Mouse (Mus musculus) T-helper 2 cell (primary cell): ENCODE measurements around the gene Gcfc2.

ENCODE experiments used
- in situ Hi-C: fragments of 300-600 bp; cut with MboI, MseI; formaldehyde crosslinking; loops from one replicate; pipeline ENCODE4 v1.15.1; 2025; ENCODE audit warnings: high pct_unique_total_duplicates

Gcfc2 gene

DNA sequence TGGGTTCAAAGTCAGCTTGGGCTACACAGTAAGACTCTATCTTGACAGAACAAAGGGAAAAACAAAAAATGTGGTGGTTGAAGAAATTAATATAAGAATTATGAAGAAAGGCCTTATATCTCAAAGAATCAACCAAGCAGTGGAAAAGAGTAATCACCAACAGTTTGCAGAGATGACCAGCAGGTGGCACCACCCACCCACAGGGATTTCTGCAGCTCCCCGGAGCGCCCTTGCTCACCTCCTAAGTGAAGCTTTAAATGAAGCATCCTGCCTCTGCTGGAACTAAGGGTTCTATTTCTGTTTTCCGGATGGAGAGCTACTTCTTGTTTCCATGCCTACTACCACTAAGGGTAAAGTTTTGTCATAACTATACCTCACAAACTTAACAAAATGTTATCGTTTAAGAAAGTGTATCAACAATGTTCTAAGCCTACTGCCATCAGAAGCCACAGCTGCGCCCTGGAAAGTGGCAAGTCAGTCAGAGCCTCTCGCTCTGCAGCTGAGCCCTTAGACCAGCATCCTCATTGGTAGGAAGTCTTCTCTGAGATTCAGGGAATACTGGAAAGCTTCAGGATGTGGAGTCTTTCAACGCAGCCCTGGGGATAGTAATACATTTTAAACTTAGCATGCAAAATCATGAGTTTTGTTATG, 52.6 kb downstream of the Gcfc2 start:
- in situ Hi-C loops = no loop called here

DNA sequence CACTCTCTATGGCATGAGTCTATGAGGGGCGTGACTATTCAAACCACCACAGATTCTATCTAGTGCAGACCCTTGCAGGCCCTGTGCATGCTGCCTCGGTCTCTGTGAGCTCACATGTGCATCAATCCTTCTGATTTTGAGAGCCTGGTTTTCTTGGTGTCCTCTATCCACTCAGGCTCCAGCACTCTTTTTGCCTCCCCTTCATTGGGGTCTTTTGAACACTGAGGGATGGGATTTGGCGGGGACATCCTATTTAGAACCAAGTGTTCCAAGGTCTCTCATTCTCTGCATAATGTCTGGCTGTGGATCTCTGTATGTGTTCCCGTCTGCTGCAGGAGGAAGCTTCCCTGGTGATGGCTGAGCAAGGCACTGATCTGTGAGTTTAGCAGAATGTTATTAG, 55.8 kb downstream of the Gcfc2 start:
- in situ Hi-C loops = no loop called here

DNA sequence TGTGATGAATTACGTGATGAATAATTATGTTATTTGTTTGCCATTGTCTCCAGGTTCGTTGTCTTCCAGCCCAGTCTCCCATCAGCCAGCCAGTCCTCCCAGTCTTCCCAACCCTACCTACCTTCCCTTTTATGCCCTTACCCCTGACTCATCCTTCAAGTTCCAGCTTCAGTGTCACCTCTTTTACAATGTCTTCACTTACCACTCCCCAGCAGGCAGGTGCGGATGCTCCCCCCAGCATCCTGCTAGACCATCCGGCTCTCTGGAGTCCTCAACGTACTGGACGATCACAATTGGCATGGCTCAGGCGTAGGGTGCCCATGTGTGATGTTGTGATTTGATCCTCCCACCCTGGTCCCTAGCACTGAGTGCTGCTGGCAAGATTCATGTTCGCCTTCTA, 62.7 kb downstream of the Gcfc2 start:
- in situ Hi-C loops = loop anchor here (5.0 kb wide), 1 partner anchor 136 kb away; no protein-coding TSS in a partner anchor

DNA sequence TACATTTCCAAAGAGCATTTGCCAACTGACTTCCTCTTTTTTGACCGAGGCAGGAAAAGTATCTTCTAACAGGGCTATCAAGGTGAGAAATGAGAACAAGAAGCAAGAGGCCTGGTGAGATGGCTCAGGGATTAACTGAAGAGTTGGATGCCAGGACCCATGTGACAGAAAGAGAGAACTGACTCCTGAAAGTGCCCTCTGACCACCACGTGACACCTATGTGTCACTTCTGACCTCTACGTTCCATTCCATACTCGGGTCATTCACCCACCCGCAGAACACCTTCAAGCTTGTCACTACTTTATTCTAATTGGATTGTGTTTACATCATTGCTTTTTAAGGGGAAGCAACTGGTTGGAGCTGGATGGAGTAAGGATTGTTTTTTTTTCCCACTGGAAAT, 63.1 kb downstream of the Gcfc2 start:
- in situ Hi-C loops = loop anchor here (5.0 kb wide), 1 partner anchor 136 kb away; no protein-coding TSS in a partner anchor

DNA sequence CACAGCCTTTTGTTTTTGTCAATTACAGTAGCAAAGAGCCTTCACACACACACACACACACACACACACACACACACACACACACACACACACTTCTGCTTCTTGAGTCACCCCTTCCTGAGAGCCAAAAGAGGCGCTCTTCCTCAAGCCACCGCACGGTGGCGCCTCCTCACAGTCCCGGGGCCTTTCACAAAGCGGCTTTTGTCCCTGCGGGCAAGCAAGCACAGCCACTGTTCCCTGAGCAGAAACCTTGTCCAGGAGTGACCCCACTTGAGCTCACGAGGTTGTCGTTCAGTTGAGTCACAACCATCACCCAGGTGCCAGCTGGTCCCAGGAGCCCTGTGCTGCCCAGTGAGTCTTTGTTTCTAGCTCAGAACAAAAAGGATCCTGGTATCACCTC, 63.5 kb downstream of the Gcfc2 start:
- in situ Hi-C loops = loop anchor here (5.0 kb wide), 1 partner anchor 135 kb away; no protein-coding TSS in a partner anchor

DNA sequence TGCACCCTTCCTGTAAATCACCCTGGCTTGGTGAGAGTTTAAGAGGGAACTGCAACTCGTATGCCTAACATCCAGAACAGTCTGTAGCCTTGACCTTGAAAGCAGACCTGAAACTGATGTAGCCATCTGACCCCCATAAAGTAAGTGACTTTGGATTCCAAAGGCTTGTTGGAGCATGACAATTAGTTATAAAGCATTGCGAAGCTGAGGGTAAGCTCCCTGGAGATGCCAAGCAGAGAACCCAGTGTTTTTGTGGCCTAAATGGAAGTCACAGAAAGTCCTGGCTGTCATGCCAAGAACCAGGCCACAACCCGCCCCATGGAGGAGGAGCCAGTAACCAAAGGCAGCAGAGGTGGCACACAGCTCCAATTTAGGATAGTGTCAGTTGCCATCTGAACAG, 64.1 kb downstream of the Gcfc2 start:
- in situ Hi-C loops = loop anchor here (5.0 kb wide), 1 partner anchor 135 kb away; no protein-coding TSS in a partner anchor

DNA sequence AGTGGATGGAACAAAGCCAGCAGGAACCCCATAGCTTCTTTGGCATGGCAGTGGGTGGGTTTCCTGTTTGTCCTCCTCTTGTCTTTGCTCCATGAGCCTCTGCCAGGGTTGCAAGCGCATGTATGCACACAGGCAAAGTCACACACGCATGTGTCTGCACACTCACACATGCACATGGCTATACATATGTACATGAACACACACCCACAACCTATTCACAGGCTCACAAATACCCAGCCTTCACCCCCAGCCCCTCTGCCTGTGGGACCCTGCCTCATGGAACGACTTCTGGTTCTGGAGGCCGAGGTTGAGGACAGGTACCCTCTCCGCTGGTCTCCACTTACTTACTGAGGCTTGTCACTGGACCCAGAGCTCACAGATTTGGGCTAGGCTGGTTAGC, 64.9 kb downstream of the Gcfc2 start:
- in situ Hi-C loops = loop anchor here (5.0 kb wide), 1 partner anchor 134 kb away; no protein-coding TSS in a partner anchor

DNA sequence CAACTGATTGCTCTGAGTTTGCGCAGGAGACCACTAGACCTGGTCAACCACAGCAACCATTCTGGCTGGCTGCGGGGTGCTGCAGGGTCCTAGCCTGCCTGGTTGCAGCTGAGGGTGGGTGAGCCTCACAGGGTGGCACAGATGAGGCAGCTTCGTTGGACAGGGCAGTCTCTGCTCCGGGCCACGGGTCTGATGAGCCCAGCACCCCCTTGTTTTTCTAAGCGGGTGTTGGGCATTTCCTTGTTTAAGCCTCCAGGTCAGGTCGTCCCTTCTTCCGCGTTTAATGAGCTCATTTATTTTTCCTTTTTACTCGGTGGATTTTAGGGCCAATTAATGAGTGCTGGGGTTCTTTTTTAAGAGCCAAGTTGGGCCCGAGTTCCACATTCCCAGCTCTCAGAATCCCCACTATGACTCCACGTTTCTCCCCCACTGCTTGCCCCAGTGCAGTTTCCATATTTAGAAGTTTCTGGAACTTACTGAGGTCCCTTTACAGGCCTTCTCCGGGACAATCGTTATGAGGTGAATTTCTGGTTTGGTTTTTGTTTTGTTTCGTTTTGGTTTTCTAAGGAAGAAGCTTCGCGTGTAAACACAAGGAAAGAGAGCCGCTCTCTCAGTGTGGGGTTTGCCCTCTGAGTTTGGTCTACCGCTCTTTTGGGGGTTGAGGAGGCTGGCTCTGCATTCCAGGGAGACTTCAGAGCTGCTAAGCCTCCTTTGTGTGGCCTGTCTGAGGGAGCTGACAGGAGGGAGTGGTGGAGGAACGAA, 66.8 kb downstream of the Gcfc2 start:
- in situ Hi-C loops = loop anchor here (10.0 kb wide), 1 partner anchor 615 kb away; no protein-coding TSS in a partner anchor
